Mouse (Mus musculus): ENCODE measurements around the gene Klre1. TPM values are rescaled to one million over a fixed set of nuclear protein-coding genes. Genes with fewer than 3 reads are reported as not detected.
A peak's percentile ranks its signal among the peaks of the same experiment; 100 is the strongest.

Gene Klre1
- polyA plus RNA-seq, 1 experiment from 2014 or later: not detected

DNA sequence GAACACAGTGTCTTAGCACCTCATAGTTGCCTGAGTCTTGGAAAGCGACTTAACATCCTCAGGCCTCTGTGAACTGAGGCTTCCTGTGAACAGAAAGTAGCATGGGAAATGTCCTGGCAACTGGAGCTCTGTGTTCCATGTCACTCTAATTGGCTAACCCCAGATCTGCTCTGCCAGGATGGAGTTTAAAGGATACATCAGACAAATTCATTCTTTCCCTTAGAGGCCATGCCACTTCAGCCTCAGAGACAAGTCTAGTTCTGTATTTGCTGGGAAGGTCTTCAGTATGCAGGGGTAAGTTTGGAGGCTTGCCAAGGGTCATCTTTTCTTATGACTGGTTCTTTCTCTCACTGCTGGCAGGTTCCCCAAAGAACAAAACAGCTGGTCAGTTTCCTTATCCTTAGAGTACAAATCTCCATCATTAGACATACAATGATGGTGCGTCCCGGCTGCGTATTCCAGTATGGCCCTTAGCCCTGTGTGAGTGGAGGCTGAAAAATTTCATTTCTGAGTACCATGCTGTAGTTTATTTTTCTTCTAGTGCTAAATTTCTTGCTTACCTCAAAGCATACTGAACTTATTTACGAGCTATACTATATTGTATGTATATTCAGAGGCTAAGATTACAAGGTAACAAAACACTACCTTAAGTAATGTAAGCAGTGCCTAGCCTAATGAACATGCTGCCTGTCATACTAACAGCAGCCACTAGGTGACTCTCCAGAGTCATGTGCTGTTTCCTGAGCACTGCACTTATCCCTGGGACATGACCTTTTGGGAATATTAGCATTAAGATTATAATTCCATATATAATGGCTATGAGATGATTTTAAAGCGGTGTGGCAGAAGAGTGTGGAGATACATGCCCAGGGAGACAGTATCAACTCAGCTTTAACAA, 33.7 kb upstream of the Klre1 start:
- WGBS: 51% methylated on average over 6 of the region's 6 CpGs
- H3K4me3 ChIP-seq: no peak overlapping the region
- peak; percentile 74; the same call in 1 of the 2 replicates for ATAC-seq (ENCODE audit: borderline replicate concordance, extremely low read depth, low FRiP score, low TSS enrichment)

DNA sequence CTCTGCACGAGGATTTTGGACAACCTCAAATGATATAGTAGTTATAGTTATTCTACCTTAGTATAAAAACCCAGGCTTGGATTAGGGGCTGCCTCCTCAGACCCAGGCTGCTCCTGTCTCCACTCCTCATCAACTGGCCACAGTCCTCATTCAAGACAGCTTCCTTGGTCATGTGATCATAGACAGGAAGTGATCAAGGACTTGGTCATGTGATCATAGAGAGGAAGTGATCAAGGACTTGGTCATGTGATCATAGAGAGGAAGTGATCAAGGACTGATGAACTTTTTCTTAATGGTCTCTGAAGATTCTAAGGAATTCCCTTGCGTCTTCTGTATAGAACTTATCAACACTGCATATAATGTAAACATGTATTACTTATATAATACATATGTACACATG, 30.4 kb upstream of the Klre1 start:
- no peak overlapping the region for H3K4me2 ChIP-seq
- ATAC-seq (ENCODE audit: borderline replicate concordance, extremely low read depth, low FRiP score, low TSS enrichment): no peak

More for the DNA sequence above, 33.7 kb upstream of the Klre1 start:
- Histone ChIP-seq H3K27ac (0 out of 2 replicates have a peak overlapping the region, but pooled peaks have one; percentile 24), H3K36me3 (peaks cover 19% of the 10 kb centered on the region), H3K4me2 (no peak overlapping the region), H3K9ac (no peak overlapping the region), H3K4me1 (0 out of 2 replicates have a peak, but pooled peaks cover 7% of the 10 kb centered on the region), H3K27me3 (no peaks in the 10 kb centered on the region), H3K9me3 (no peaks in the 10 kb centered on the region)

GRCm38 (mm10) chr6:129548009-129548408, 29.7 kb upstream of the Klre1 start:
- Histone ChIP-seq H3K4me1 (0 out of 2 replicates have a peak, but pooled peaks cover 7% of the 10 kb centered on the region), H3K36me3 (no peaks in the 10 kb centered on the region), H3K9me3 (no peaks in the 10 kb centered on the region), H3K27ac (no peak overlapping the region), H3K27me3 (no peaks in the 10 kb centered on the region), H3K9ac (no peak overlapping the region), H3K4me3 (no peak overlapping the region), H3K4me2 (no peak overlapping the region)
- no peak for ATAC-seq (ENCODE audit: borderline replicate concordance, extremely low read depth, low FRiP score, low TSS enrichment)
- 47% methylated on average over 3 of the region's 3 CpGs for WGBS

More for the DNA sequence above, 30.4 kb upstream of the Klre1 start:
- H3K36me3 ChIP-seq: no peaks in the 10 kb centered on the region
- H3K9me3 ChIP-seq: no peaks in the 10 kb centered on the region
- H3K27ac ChIP-seq: no peak overlapping the region
- H3K4me1 ChIP-seq: 0 out of 2 replicates have a peak, but pooled peaks cover 7% of the 10 kb centered on the region
- no peak overlapping the region for H3K9ac ChIP-seq
- H3K27me3 ChIP-seq: no peaks in the 10 kb centered on the region
- H3K4me3 ChIP-seq: no peak overlapping the region
- 81% methylated on average over 2 of the region's 2 CpGs for WGBS

DNA sequence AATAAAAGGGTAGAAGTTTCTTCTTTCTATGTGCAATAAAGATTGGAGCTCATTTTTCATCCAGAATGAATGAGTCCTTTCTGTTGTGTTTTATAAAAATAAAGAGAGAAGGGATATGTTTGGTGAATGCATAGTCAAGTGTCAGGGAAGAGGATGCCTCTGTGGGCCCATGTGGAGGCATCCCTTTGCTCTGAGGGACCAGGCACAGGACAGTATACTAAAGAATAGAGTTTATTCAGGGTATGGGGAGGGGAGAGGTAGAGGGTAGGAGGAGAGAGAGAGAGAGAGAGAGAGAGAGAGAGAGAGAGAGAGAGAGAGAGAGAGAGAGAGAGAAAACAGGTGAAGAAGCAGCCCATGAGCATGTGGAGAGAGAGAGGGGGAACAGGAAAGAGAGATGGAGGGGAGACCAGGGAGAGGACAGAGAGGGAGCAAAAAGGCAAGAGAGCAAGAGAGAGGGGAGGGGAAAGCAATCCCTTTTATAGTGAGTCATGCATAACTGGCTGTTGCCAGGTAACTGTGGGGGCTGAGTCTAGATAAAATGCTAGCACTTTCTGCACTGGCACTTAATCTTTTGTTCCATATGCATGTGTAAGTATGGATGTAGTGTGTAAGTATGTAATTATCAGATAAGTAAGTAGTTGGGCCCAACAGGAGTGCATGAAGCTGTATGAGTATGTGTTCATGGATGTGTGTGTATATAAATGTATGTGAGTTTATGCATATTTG, 20.2 kb upstream of the Klre1 start:
- no peak overlapping the region for H3K4me3 ChIP-seq
- no peaks in the 10 kb centered on the region for H3K4me1 ChIP-seq
- no peaks in the 10 kb centered on the region for H3K36me3 ChIP-seq
- no peak overlapping the region for H3K4me2 ChIP-seq
- no peaks in the 10 kb centered on the region for H3K9me3 ChIP-seq
- H3K27ac ChIP-seq: no peak overlapping the region
- no peaks in the 10 kb centered on the region for H3K27me3 ChIP-seq
- ATAC-seq (ENCODE audit: borderline replicate concordance, extremely low read depth, low FRiP score, low TSS enrichment): no peak
- no peak overlapping the region for H3K9ac ChIP-seq

DNA sequence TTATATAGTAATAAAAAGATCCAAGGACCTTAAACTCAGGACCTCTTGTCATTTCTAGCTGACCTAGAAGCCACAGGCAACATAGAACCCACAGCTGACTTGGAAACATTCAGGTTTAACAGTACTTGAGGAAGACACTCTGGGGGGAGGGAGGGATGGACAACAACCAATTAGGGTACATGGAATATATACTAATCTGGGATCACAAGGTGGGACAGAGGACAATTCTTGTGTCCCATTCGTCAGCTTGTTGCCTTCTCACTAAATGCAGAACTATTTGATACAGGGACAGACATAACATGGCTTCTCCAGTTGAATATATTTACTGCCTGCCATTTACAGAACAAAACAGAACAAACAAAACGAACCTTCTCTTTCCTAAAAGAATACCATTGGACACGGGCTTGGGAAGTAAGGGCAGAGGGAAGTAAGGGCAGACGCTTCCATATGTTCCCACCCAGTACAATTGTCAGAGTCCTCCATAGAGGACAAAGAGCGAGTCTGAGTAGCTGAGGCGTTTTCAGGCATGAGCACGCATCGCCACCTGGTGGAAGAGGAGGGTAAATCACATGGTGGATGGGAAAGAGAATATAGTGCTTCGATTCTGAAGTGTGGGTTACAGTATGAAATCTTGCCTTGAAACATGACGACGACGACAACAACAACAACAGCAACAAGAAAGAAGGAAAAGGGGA, 18.6 kb upstream of the Klre1 start:
- Histone ChIP-seq H3K27me3 (no peaks in the 10 kb centered on the region), H3K4me3 (no peak overlapping the region), H3K27ac (no peak overlapping the region), H3K9ac (no peak overlapping the region), H3K36me3 (no peaks in the 10 kb centered on the region), H3K4me1 (no peaks in the 10 kb centered on the region), H3K4me2 (no peak overlapping the region), H3K9me3 (no peaks in the 10 kb centered on the region)
- ATAC-seq (ENCODE audit: borderline replicate concordance, extremely low read depth, low FRiP score, low TSS enrichment): peak; percentile 69; the same call in 1 of the 2 replicates
- 19% methylated on average over 12 of the region's 12 CpGs for WGBS

- Histone ChIP-seq H3K27ac (no peak overlapping the region), H3K27me3 (no peaks in the 10 kb centered on the region), H3K4me2 (no peak overlapping the region), H3K9me3 (no peaks in the 10 kb centered on the region), H3K4me1 (no peaks in the 10 kb centered on the region), H3K4me3 (no peak overlapping the region), H3K36me3 (no peaks in the 10 kb centered on the region), H3K9ac (no peak overlapping the region)
- 52% methylated on average over 4 of the region's 4 CpGs for WGBS
- ATAC-seq (ENCODE audit: borderline replicate concordance, extremely low read depth, low FRiP score, low TSS enrichment): no peak
Measured at GRCm38 (mm10) chr6:129559641-129560027, 18.1 kb upstream of the Klre1 start.

DNA sequence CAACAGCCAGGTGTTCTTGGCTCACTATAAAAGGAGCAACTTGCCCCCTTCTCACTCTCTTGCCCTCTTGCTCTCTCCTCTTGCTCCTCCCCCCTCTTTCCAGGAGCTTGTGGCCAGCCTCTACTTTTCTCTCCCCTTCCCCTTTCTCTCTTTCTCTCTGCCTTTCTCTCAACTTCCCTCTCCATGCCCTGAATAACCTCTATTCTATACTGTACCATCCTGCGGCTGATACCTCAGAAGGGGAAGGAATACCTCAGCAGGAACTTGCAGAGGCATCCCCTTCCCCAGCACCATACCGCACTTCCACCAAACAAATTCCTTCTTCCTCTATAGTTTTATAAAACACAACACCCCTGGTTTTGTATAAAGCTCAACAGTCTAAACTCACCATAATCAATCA, 12.4 kb upstream of the Klre1 start:
- no peak overlapping the region for H3K4me2 ChIP-seq
- H3K4me1 ChIP-seq: no peaks in the 10 kb centered on the region
- no peak overlapping the region for H3K27ac ChIP-seq
- no peaks in the 10 kb centered on the region for H3K9me3 ChIP-seq
- H3K27me3 ChIP-seq: no peaks in the 10 kb centered on the region
- no peak overlapping the region for H3K9ac ChIP-seq
- no peak overlapping the region for H3K4me3 ChIP-seq
- no peak for ATAC-seq (ENCODE audit: borderline replicate concordance, extremely low read depth, low FRiP score, low TSS enrichment)
- WGBS: 74% methylated on average over 2 of the region's 2 CpGs
- H3K36me3 ChIP-seq: no peaks in the 10 kb centered on the region

DNA sequence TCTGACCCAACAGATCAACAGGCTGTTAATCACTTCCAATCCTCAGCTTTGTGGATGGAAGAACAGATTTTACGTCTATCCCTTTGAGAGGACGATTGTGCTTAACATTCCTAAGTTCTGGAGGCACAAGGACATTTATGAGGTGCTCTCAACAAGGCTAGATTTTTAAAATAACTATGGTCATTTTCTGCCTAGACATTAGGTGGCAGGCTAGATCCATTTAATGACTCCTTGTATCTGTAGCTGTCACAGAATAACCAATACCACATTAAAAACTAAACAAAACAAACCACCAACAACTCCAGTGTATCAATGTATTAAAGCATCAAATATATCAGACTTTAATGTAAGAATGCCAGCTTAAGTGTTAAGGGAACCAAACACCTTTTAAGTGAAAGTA, 2.4 kb upstream of the Klre1 start:
- H3K27me3 ChIP-seq: no peaks in the 10 kb centered on the region
- 4% methylated on average over 2 of the region's 2 CpGs for WGBS
- no peak for ATAC-seq (ENCODE audit: borderline replicate concordance, extremely low read depth, low FRiP score, low TSS enrichment)
- H3K4me1 ChIP-seq: no peaks in the 10 kb centered on the region
- no peaks in the 10 kb centered on the region for H3K36me3 ChIP-seq
- no peak overlapping the region for H3K4me2 ChIP-seq
- H3K9ac ChIP-seq: no peak overlapping the region
- no peak overlapping the region for H3K27ac ChIP-seq
- no peak overlapping the region for H3K4me3 ChIP-seq
- no peaks in the 10 kb centered on the region for H3K9me3 ChIP-seq

- 58% methylated on average over 4 of the region's 4 CpGs for WGBS
- Histone ChIP-seq H3K36me3 (no peaks in the 10 kb centered on the region), H3K9ac (no peak overlapping the region), H3K9me3 (no peaks in the 10 kb centered on the region), H3K27me3 (no peaks in the 10 kb centered on the region), H3K4me3 (no peak overlapping the region), H3K4me2 (no peak overlapping the region), H3K27ac (no peak overlapping the region), H3K4me1 (no peaks in the 10 kb centered on the region)
- ATAC-seq (ENCODE audit: borderline replicate concordance, extremely low read depth, low FRiP score, low TSS enrichment): no peak
Measured at GRCm38 (mm10) chr6:129581274-129581673, 3.6 kb downstream of the Klre1 start.

DNA sequence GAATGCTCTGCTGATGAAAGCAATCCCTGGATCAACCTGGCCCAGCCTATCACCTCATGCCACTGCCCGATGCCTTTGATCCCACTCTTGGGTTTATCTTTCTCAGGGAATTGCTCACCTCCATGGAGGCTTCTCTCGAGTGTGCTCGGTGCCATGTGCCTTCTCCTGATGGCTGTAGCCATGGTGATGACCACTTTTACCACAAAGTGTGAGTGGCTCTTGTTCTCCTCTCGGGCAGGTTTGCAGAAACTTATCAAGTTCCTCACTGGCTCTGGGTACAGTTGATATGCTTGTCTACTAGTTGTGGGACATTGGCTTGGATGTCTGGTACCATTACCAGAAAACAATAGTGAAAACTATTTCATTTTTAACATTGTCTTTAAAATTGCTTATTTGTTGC, 4.2 kb downstream of the Klre1 start:
- Histone ChIP-seq H3K4me1 (no peaks in the 10 kb centered on the region), H3K36me3 (no peaks in the 10 kb centered on the region), H3K27ac (no peak overlapping the region), H3K9me3 (no peaks in the 10 kb centered on the region), H3K27me3 (no peaks in the 10 kb centered on the region), H3K9ac (no peak overlapping the region), H3K4me2 (no peak overlapping the region), H3K4me3 (no peak overlapping the region)
- no peak for ATAC-seq (ENCODE audit: borderline replicate concordance, extremely low read depth, low FRiP score, low TSS enrichment)
- WGBS: 49% methylated on average over 4 of the region's 4 CpGs

DNA sequence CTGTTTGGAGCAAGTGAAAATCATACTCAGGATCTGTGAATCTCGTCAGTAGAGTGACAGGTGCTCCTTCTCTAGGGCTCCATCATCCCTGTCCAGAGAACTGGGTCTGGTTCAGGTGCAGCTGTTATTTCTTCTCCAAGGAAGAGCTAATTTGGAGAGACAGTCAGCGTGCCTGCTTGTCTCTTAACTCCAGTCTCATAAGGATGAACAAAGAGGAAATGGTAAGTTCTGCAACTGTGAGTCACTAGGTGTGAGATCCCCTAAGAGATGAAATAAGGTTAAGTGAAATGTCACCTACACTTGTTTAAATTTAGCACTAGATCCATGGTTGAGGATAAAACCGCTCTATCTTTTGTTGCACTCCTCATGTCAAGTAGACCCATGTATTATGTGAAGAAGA, 5.3 kb downstream of the Klre1 start:
- H3K4me2 ChIP-seq: no peak overlapping the region
- no peak overlapping the region for H3K9ac ChIP-seq
- no peaks in the 10 kb centered on the region for H3K9me3 ChIP-seq
- no peak overlapping the region for H3K4me3 ChIP-seq
- no peak for ATAC-seq (ENCODE audit: borderline replicate concordance, extremely low read depth, low FRiP score, low TSS enrichment)
- H3K27ac ChIP-seq: no peak overlapping the region
- H3K4me1 ChIP-seq: no peaks in the 10 kb centered on the region
- 69% methylated on average over 3 of the region's 3 CpGs for WGBS
- no peaks in the 10 kb centered on the region for H3K36me3 ChIP-seq
- no peaks in the 10 kb centered on the region for H3K27me3 ChIP-seq

GRCm38 (mm10) chr6:129591508-129591907, 13.8 kb downstream of the Klre1 start, which contains the start of gene Klrd1:
Klrd1 (plus strand) TSS chr6:129591782.
- 70% methylated on average over 3 of the region's 3 CpGs for WGBS
- Histone ChIP-seq H3K9me3 (no peaks in the 10 kb centered on the region), H3K4me2 (no peak within 1 kb of the TSS), H3K4me1 (no peaks in the 10 kb centered on the region), H3K27me3 (no peaks in the 10 kb centered on the region), H3K4me3 (no peak within 1 kb of the TSS), H3K27ac (no peak within 1 kb of the TSS), H3K9ac (no peak within 1 kb of the TSS), H3K36me3 (no peaks in the 10 kb centered on the region)
- ATAC-seq (ENCODE audit: borderline replicate concordance, extremely low read depth, low FRiP score, low TSS enrichment): no peak
